In genomic region chr5:144767911-144768841, GRCm38 (mm10) we compare ENCODE assay signal across 7 mouse cellular contexts. TPM values are rescaled to one million over a fixed set of nuclear protein-coding genes. Genes with fewer than 3 reads are reported as not detected.
A peak's percentile ranks its signal among the peaks of the same experiment; 100 is the strongest.
DNase-seq lines count a peak whose midpoint lies in the region; ATAC-seq and TF ChIP-seq lines count a peak whose summit lies in the region.

No protein-coding gene starts in this region.

- H3K9me3 ChIP-seq in intestine, postnatal 0 days (ENCODE audit: control insufficient read depth), result no peaks in the 10 kb centered on the region
- H3K9me3 ChIP-seq in midbrain, embryonic 12.5 days, result no peaks in the 10 kb centered on the region

- H3K36me3 ChIP-seq in intestine, postnatal 0 days (ENCODE audit: control insufficient read depth, insufficient read depth), result peaks cover 12% of the 10 kb centered on the region
- peaks cover 25% of the 10 kb centered on the region for H3K36me3 ChIP-seq in midbrain, embryonic 12.5 days
- H3K36me3 ChIP-seq in small intestine, adult 2 months (ENCODE audit: control insufficient read depth, insufficient read depth, low read length), result peaks cover 9% of the 10 kb centered on the region

- peak overlapping the region; percentile 89 for H3K9ac ChIP-seq in intestine, postnatal 0 days (ENCODE audit: low read depth, low read length)
- H3K9ac ChIP-seq in midbrain, embryonic 12.5 days (replicated peaks), result peak overlapping the region; percentile 87

- intact Hi-C loops in left cerebral cortex, postnatal 4 days (cut with DNase I), result no loop called here

- H3K4me3 ChIP-seq in intestine, postnatal 0 days (ENCODE audit: low read depth, low read length), result peak overlapping the region; percentile 92
- H3K4me3 ChIP-seq in midbrain, embryonic 12.5 days, result peak overlapping the region; percentile 73
- H3K4me3 ChIP-seq in small intestine, adult 2 months (ENCODE audit: low read depth, low read length), result peak overlapping the region; percentile 97

- no peaks in the 10 kb centered on the region for H3K27me3 ChIP-seq in intestine, postnatal 0 days (replicated peaks; ENCODE audit: control insufficient read depth, insufficient read depth, low read length)
- H3K27me3 ChIP-seq in midbrain, embryonic 12.5 days, result no peaks in the 10 kb centered on the region
- no peaks in the 10 kb centered on the region for H3K27me3 ChIP-seq in small intestine, adult 2 months (ENCODE audit: control insufficient read depth, insufficient read depth, low read length)

- TF ChIP-seq CTCF in intestine, postnatal 0 days (IDR thresholded peaks at IDR 0.05; ENCODE audit: low read depth), result peak; percentile 97
- TF ChIP-seq CTCF in small intestine, adult 2 months (IDR thresholded peaks at IDR 0.05; ENCODE audit: extremely low read depth, insufficient read length, insufficient replicate concordance, low read depth, low read length), result peak; percentile 93; the same call in 1 of the 2 replicates

- H3K4me2 ChIP-seq in intestine, postnatal 0 days (replicated peaks; ENCODE audit: low read depth), result peak overlapping the region; percentile 80
- H3K4me2 ChIP-seq in midbrain, embryonic 12.5 days (replicated peaks), result peak overlapping the region; percentile 74

- peak overlapping the region; percentile 93 for H3K27ac ChIP-seq in intestine, postnatal 0 days (ENCODE audit: low read depth, low read length)
- H3K27ac ChIP-seq in midbrain, embryonic 12.5 days (replicated peaks), result peak overlapping the region; percentile 93
- peak overlapping the region; percentile 84 for H3K27ac ChIP-seq in small intestine, adult 2 months (ENCODE audit: insufficient read depth, low read depth, low read length)

- WGBS in intestine, postnatal 0 days, result under 1% methylated on average over 92 of the region's 92 CpGs
- WGBS in midbrain, embryonic 12.5 days, result under 1% methylated on average over 89 of the region's 92 CpGs
- WGBS in small intestine, adult 2 months, result under 1% methylated on average over 92 of the region's 92 CpGs

- peak; percentile 90 for ATAC-seq in intestine, postnatal 0 days
- peak; percentile 92 for ATAC-seq in midbrain, embryonic 12.5 days (ENCODE audit: low FRiP score, low read depth)

- 0 out of 2 replicates have a peak, but pooled peaks cover 5% of the 10 kb centered on the region for H3K4me1 ChIP-seq in intestine, postnatal 0 days (replicated peaks; ENCODE audit: control insufficient read depth, insufficient read depth, low read length)
- H3K4me1 ChIP-seq in midbrain, embryonic 12.5 days, result peaks cover 13% of the 10 kb centered on the region
- H3K4me1 ChIP-seq in small intestine, adult 2 months (ENCODE audit: control insufficient read depth, insufficient read depth, insufficient read length, low read length), result peaks cover 6% of the 10 kb centered on the region

- peak; percentile 94 for DNase-seq in adrenal gland, adult 2 months
- DNase-seq in embryo, embryonic 11.5 days (ENCODE audit: low read depth, low spot score), result peak; percentile 79
- peak; percentile 87 to 93 for DNase-seq in gastrocnemius, postnatal 4 days (ENCODE audit: low spot score in 2 of 2)
- peak; percentile 91 for DNase-seq in left cerebral cortex, postnatal 4 days

- peak; percentile 46; the same call in 1 of the 2 replicates for TF ChIP-seq POLR2A in small intestine, adult 2 months (IDR thresholded peaks at IDR 0.05; ENCODE audit: low read depth, low read length)

RNA-seq across cellular contexts. Expression of gene Trrap, which starts 0.6 kb away (rescaled TPM):
- 10 to 100 TPM; 65.9 to 92.4 TPM for total RNA-seq in adrenal gland, adult 2 months (2021)
- 80.0 and 80.6 TPM in 2 replicates for polyA plus RNA-seq in adrenal gland, adult 2 months (2012; rRNA removed)
- 10 to 100 TPM; 79.4 to 83.9 TPM for total RNA-seq in gastrocnemius, postnatal 4 days (2021)
- polyA plus RNA-seq in intestine, postnatal 0 days (2015; fragmentation: Nextera tagmentation; extraction: Ambion mirVana), result 20.0 and 24.3 TPM in 2 replicates
- 100 to 1,000 TPM; 149 to 162 TPM for total RNA-seq in left cerebral cortex, postnatal 4 days (2021)
- 95.9 and 102 TPM in 2 replicates for polyA plus RNA-seq in midbrain, embryonic 12.5 days (2016; fragmentation: Nextera tagmentation; extraction: Ambion mirVana)
- polyA plus RNA-seq in small intestine, adult 2 months (2012; rRNA removed), result 27.9 and 60.3 TPM in 2 replicates

RNA-seq across cellular contexts. Expression of gene Tmem130, which starts 6.6 kb away (rescaled TPM):
- total RNA-seq in adrenal gland, adult 2 months (2021), result 10 to 100 TPM; 30.5 to 48.0 TPM
- polyA plus RNA-seq in adrenal gland, adult 2 months (2012; rRNA removed), result 17.9 and 24.0 TPM in 2 replicates
- total RNA-seq in gastrocnemius, postnatal 4 days (2021), result under 1 TPM in 1 of 2 experiments, not detected in 1; 0.23 TPM
- 2.4 and 2.9 TPM in 2 replicates for polyA plus RNA-seq in intestine, postnatal 0 days (2015; fragmentation: Nextera tagmentation; extraction: Ambion mirVana)
- 100 to 1,000 TPM; 183 to 239 TPM for total RNA-seq in left cerebral cortex, postnatal 4 days (2021)
- polyA plus RNA-seq in midbrain, embryonic 12.5 days (2016; fragmentation: Nextera tagmentation; extraction: Ambion mirVana), result 55.1 and 65.3 TPM in 2 replicates
- polyA plus RNA-seq in small intestine, adult 2 months (2012; rRNA removed), result 0.50 and 0.99 TPM in 2 replicates

Comparison
In these comparisons a context has a peak if more than half of its experiments do, and no peak if none do; other contexts are left out.
1. Peak in every context shown above with its lines: DNase-seq, ATAC-seq, H3K4me3 ChIP-seq and H3K27ac ChIP-seq.